Mouse (Mus musculus) G1E (cell line): ENCODE data around the gene Ube2d2b. TPM values are rescaled to one million over a fixed set of nuclear protein-coding genes. Genes with fewer than 3 reads are reported as not detected.

Source experiments
- ATAC-seq: 2 replicates; pipeline ENCODE4 v1.8.0; 2016; ENCODE audit warnings: mild to moderate bottlenecking; ENCODE audit not compliant: insufficient number of reproducible peaks, poor library complexity, low FRiP score, severe bottlenecking; ENCODE audit errors: extremely low read depth
- DNase-seq: peaks from one replicate; pipeline ENCODE4 v3.0.0; 2012; ENCODE audit warnings: low spot score
- H3K27me3 ChIP-seq: 2 replicates; pipeline ENCODE4 v1.6.1; 2012; ENCODE audit warnings: mild to moderate bottlenecking, low read length, inconsistent platforms; ENCODE audit not compliant: insufficient read depth
- H3K36me3 ChIP-seq: replicated peaks from 2 replicates; pipeline ENCODE3; 2012; ENCODE audit warnings: mild to moderate bottlenecking, inconsistent platforms
- H3K4me1 ChIP-seq: 2 replicates; pipeline ENCODE4 v1.6.1; 2012; ENCODE audit warnings: low read depth, low read length, inconsistent platforms, mixed read lengths; ENCODE audit not compliant: insufficient read depth
- H3K4me3 ChIP-seq: 2 replicates; pipeline ENCODE4 v1.5.1; 2012; ENCODE audit warnings: low read depth, mild to moderate bottlenecking, inconsistent platforms, low read length, moderate library complexity, mixed read lengths
- H3K9me3 ChIP-seq: replicated peaks from 2 replicates; pipeline ENCODE4 v1.6.1; 2012; ENCODE audit warnings: inconsistent platforms
- CTCF ChIP-seq: IDR thresholded peaks from 2 replicates; pipeline ENCODE4 v1.5.1; 2012; ENCODE audit warnings: low read depth, low read length, inconsistent platforms, mixed read lengths
- GATA1 ChIP-seq: IDR thresholded peaks from 2 replicates; pipeline ENCODE4 v1.6.1; 2012; ENCODE audit warnings: borderline replicate concordance, low read length, inconsistent platforms, mixed read lengths
- GATA2 ChIP-seq: IDR thresholded peaks from 2 replicates; pipeline ENCODE4 v1.6.1; 2012; ENCODE audit warnings: low read depth, low read length, inconsistent platforms, borderline replicate concordance
- POLR2AphosphoS5 ChIP-seq: IDR thresholded peaks from 2 replicates; pipeline ENCODE4 v1.6.1; 2012; ENCODE audit warnings: low read depth, low read length, inconsistent platforms; ENCODE audit not compliant: insufficient replicate concordance
- TAL1 ChIP-seq: conservative IDR thresholded peaks from 2 replicates; pipeline ENCODE4 v1.6.1; 2012; ENCODE audit warnings: low read depth, low read length, inconsistent platforms, mixed read lengths
- polyA plus RNA-seq: library from polyadenylated mRNA; stranded (reverse); fragments of >175 nt; gene quantifications from 2 replicates; pipeline ENCODE4 v1.2.3, GENCODE M21; 2012
- total RNA-seq, 2 experiments: library from RNA; stranded (forward) in 1 of 2; stranded (reverse) in 1 of 2; fragments of 200-1000 nt in 1 of 2; fragments of >200 nt in 1 of 2; fragmentation: Nextera tagmentation in 1 of 2; gene quantifications; 2 replicates each; pipeline ENCODE4 v1.2.3; 2014 to 2017

Ube2d2b gene
- total and polyA plus RNA-seq, 3 experiments, result 0.05 TPM; not detected in 2

- TF ChIP-seq CTCF (no peak), GATA2 (no peak), POLR2AphosphoS5 (no peak), TAL1 (no peak), GATA1 (no peak)
- Histone ChIP-seq H3K9me3 (peaks cover 6% of the 10 kb centered on the region; the same call in 1 of the 2 replicates), H3K4me3 (no peak overlapping the region), H3K36me3 (peaks cover 27% of the 10 kb centered on the region), H3K4me1 (peaks cover 5% of the 10 kb centered on the region), H3K27me3 (no peaks in the 10 kb centered on the region)
- no peak for ATAC-seq
- DNase-seq, result no peak
Measured at GRCm38 (mm10) chr5:107831351-107831750, 1.5 kb downstream of the Ube2d2b start.

DNA sequence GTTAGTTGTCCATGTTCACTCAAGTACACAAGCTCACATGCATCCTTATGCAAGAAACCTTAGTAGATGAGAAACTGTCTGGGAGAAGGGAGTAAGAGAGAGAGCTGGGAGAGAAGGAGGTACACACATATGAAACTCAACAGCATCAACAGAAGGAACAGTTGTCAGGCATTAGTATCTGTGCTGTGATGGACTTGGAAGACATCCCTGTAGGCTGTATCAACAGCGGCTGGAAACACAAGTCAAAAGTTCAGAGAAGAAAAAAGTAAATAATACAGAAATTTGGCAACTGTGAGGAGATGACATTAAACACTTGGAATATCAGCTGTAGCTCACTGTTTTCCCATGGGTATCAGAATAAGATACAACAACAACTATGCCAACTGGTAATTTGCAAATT, 4.4 kb downstream of the Ube2d2b start:
- Histone ChIP-seq H3K4me3 (no peak overlapping the region), H3K27me3 (no peaks in the 10 kb centered on the region), H3K9me3 (peaks cover 6% of the 10 kb centered on the region; the same call in 1 of the 2 replicates), H3K36me3 (peaks cover 29% of the 10 kb centered on the region), H3K4me1 (peaks cover 11% of the 10 kb centered on the region)
- ATAC-seq, result no peak
- DNase-seq, result no peak
- no peak for TF ChIP-seq TAL1
- TF ChIP-seq CTCF, result no peak
- TF ChIP-seq GATA2, result no peak
- no peak for TF ChIP-seq GATA1
- no peak for TF ChIP-seq POLR2AphosphoS5

- H3K4me3 ChIP-seq, result no peak overlapping the region
- no peak for ATAC-seq
- no peaks in the 10 kb centered on the region for H3K27me3 ChIP-seq
- peaks cover 20% of the 10 kb centered on the region for H3K4me1 ChIP-seq
- TF ChIP-seq GATA2, result no peak
- TF ChIP-seq GATA1, result no peak
- TF ChIP-seq TAL1, result no peak
- H3K9me3 ChIP-seq, result no peaks in the 10 kb centered on the region
- H3K36me3 ChIP-seq, result peaks cover 34% of the 10 kb centered on the region
- no peak for DNase-seq
Measured at GRCm38 (mm10) chr5:107838891-107839644, 9.2 kb downstream of the Ube2d2b start.

GRCm38 (mm10) chr5:107840549-107841238, 10.8 kb downstream of the Ube2d2b start:
- H3K27me3 ChIP-seq, result no peaks in the 10 kb centered on the region
- no peak for DNase-seq
- no peak for TF ChIP-seq TAL1
- no peak for TF ChIP-seq POLR2AphosphoS5
- no peak for TF ChIP-seq CTCF
- TF ChIP-seq GATA2, result no peak
- no peak for TF ChIP-seq GATA1
- H3K4me1 ChIP-seq, result peaks cover 20% of the 10 kb centered on the region
- peaks cover 38% of the 10 kb centered on the region for H3K36me3 ChIP-seq
- no peak overlapping the region for H3K4me3 ChIP-seq
- H3K9me3 ChIP-seq, result no peaks in the 10 kb centered on the region
- peak; percentile 57; the same call in 1 of the 2 replicates for ATAC-seq

DNA sequence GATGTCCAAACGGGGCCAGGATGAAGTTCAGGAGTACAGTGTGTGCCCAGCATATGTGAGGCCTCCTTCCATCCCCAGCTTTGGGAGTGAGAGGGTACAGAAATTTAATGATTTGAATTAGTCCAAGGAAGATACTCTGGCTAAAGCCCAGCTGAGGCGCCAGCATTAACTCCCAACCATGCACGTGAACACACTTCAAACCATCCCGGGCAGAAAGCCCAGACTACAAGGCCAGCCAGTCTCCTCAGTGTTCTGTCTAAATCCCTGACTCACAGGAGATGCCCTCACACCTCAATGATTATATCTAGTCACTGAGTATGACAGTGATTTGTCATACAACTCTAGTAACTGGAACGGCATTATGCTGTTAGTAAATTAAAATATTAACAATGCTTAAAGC, 17.4 kb downstream of the Ube2d2b start:
- Histone ChIP-seq H3K4me1 (peaks cover under 1% of the 10 kb centered on the region; the same call in 1 of the 2 replicates), H3K4me3 (no peak overlapping the region), H3K27me3 (no peaks in the 10 kb centered on the region), H3K9me3 (no peaks in the 10 kb centered on the region), H3K36me3 (peaks cover 27% of the 10 kb centered on the region)
- DNase-seq (no peak), ATAC-seq (no peak)
- TF ChIP-seq POLR2AphosphoS5, result no peak
- no peak for TF ChIP-seq GATA2
- TF ChIP-seq TAL1, result no peak
- no peak for TF ChIP-seq GATA1
- no peak for TF ChIP-seq CTCF

DNA sequence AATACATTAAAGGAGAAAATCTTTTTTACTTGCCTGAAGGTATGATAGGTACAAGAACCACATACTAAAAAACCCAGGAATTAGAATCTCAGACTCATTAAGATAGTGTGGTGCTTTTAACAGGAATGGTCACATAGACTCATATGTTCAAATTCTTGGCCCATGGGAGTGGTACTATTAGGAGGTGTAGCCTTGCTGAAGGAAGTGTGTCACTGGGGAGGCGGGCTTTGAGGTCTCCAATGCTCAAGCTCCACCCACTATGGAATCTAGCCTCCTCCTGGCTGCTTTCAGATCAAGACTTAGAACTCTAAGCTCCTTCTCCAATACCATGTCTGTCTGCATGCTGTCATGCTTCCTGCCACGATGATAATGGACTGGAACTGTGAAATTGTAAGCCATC, 17.9 kb downstream of the Ube2d2b start:
- ATAC-seq (no peak), DNase-seq (no peak)
- H3K4me3 ChIP-seq, result no peak overlapping the region
- peaks cover 24% of the 10 kb centered on the region for H3K36me3 ChIP-seq
- TF ChIP-seq POLR2AphosphoS5 (no peak), CTCF (no peak), TAL1 (no peak), GATA1 (no peak), GATA2 (no peak)
- H3K9me3 ChIP-seq, result no peaks in the 10 kb centered on the region
- no peaks in the 10 kb centered on the region for H3K27me3 ChIP-seq
- H3K4me1 ChIP-seq, result peaks cover 3% of the 10 kb centered on the region; the same call in 1 of the 2 replicates
